Mouse (Mus musculus): ENCODE results near the gene Ctbp2.

DNA sequence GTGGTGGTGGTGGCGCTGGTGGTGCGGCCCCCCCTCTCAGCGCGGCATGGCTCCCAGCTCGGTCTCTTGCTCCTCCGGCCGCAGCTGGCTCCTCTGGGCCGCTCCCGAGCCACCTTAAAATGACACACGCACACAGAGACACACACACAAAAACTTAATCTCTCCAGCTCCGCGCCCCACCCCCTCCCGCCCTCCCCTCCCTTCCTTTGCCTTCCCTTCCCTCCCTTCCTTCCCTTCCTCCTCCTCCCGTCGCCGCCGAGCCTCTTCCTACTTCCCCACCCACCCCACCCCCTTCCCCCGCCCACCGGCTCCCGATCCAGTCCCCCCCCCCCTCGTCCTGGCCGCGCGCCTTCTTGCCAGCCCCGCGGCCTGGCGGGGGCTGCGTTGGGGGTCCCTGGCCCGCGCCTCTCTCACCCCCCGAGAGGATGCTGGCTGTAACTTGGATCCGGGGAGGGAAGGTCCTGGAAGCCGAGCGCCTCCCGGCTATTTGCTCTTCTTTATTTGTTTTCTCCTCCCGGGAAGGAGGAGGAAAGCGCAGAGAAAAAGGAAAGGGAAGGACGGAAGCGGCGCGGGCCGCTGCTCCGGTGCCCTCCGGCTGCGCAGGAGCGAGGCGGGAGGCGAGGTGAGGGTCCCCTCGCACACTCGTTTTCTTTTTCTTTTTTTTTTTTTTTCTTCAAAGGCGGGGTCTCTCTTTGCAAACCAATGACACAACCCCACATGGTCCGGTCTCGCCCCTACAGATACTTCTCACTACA lies 733 bp downstream of the Ctbp2 start, which contains the start of gene Fgfr2:
- TF ChIP-seq CTCF (IDR thresholded peaks at IDR 0.05; ENCODE audit: low read depth) (no peak), EP300 (IDR thresholded peaks at IDR 0.05; ENCODE audit: low read depth) (no peak; the same call in 1 of the 2 replicates)
